Mouse (Mus musculus) liver, embryonic 14.5 days (tissue): ENCODE results near the gene Cldn10.

Experiments used
- CTCF ChIP-seq: IDR thresholded peaks from 2 replicates; pipeline ENCODE4 v1.5.1; 2016; ENCODE audit warnings: antibody characterized with exemption, low read depth, control low read depth
- EP300 ChIP-seq: IDR thresholded peaks from 2 replicates; pipeline ENCODE4 v1.6.1; 2016; ENCODE audit warnings: antibody characterized with exemption, low read depth

DNA sequence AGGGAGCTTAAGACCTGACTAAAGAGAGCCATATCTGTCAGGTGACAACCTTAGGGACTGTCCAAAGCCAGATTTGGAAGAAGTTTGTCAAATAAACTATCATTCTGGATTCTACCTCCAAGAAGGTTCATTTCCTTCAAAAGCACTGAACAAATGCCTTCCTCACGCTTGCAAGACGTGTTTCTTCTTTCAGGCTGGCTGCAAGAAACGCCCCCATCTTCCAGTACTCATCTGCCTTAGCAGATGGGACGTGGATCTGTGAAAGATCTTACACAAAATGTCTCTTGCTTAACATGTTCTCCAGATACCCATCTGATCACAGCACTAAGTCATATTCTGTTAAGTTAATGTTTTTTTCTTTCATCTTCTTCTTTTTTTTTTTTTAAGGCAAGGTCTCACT, 102.4 kb downstream of the Cldn10 start:
- TF ChIP-seq CTCF: no peak
- no peak for TF ChIP-seq EP300
